Mouse (Mus musculus) kidney, embryonic 15.5 days (tissue): Measurements from ENCODE around the gene Palld. TPM values are rescaled to one million over a fixed set of nuclear protein-coding genes. Genes with fewer than 3 reads are reported as not detected.

Experiments
- ATAC-seq: fragments of 200-750 bp; cut with Nextera tagmentation; replicated peaks from 2 replicates; pipeline ENCODE4 v1.8.0; 2017; ENCODE audit warnings: moderate TSS enrichment; ENCODE audit not compliant: low FRiP score
- H3K27ac ChIP-seq: fragments of 300-500 bp; sonication (generic); 2 replicates; pipeline ENCODE4 v1.5.1; 2015; ENCODE audit warnings: mild to moderate bottlenecking, inconsistent platforms
- H3K27me3 ChIP-seq: fragments of 300-500 bp; sonication (generic); 2 replicates; pipeline ENCODE4 v1.6.1; 2015; ENCODE audit warnings: inconsistent platforms
- H3K36me3 ChIP-seq: fragments of 300-500 bp; sonication (generic); 2 replicates; pipeline ENCODE4 v1.6.1; 2015; ENCODE audit warnings: inconsistent platforms
- H3K4me1 ChIP-seq: fragments of 300-500 bp; sonication (generic); 2 replicates; pipeline ENCODE4 v1.6.1; 2015; ENCODE audit warnings: inconsistent platforms
- H3K4me2 ChIP-seq: fragments of 300-500 bp; sonication (generic); 2 replicates; pipeline ENCODE4 v1.6.1; 2015; ENCODE audit warnings: moderate library complexity, mild to moderate bottlenecking, inconsistent platforms
- H3K4me3 ChIP-seq: fragments of 300-500 bp; sonication (generic); replicated peaks from 2 replicates; pipeline ENCODE4 v1.5.1; 2015; ENCODE audit warnings: mild to moderate bottlenecking, inconsistent platforms
- H3K9ac ChIP-seq: fragments of 300-500 bp; sonication (generic); 2 replicates; pipeline ENCODE4 v1.6.1; 2015; ENCODE audit warnings: mild to moderate bottlenecking, inconsistent platforms
- H3K9me3 ChIP-seq: fragments of 300-500 bp; sonication (generic); replicated peaks from 2 replicates; pipeline ENCODE4 v1.6.1; 2016; ENCODE audit warnings: inconsistent platforms
- WGBS: fragments of 180-500 bp; shearing (Covaris S2); methylation state at CpG from one replicate; pipeline ENCODE4 v1.1.7; 2015; ENCODE audit warnings: mixed read lengths; 5-methylcytosine and 5-hydroxymethylcytosine counted together
- polyA plus RNA-seq: library from polyadenylated mRNA; unstranded; fragments of >200 nt; fragmentation: Nextera tagmentation; extraction: Ambion mirVana; gene quantifications from 2 replicates; pipeline ENCODE4 v1.2.1, GENCODE M21; 2015

The Palld gene
- polyA plus RNA-seq, 1 experiment from 2014 or later: 76.7 TPM

DNA sequence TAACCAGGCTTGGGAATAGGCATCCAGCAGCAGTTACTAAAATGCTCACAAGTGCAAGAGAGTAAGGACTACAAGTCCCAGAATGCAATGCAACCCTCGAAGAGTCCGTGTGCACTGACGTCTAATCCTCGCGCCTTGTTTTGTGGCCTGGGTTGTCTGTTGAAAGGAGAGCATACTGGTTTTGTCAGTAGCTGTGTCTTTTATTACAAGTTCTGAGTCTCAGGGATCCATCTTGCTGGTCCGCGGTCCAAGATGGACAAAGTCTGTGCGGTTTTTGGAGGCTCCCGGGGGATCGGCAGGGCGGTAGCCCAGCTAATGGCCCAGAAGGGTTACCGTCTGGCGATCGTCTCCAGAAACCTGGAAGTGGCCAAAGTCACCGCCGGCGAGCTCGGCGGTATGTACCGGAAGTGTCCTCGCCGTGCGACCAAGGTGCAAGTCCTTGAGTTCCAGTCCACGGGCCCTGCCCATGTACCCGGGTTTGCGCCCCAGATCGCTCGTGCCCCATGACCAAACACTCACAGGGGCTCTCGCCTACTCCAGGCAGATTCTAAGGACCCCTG lies 414.8 kb downstream of the Palld start, which contains the start of gene Cbr4:
Gene Cbr4 (plus strand): TSS at position 138 of the 560 bp plus-strand sequence.
- Histone ChIP-seq H3K4me3 (peak within 1 kb of the TSS; percentile 75), H3K9ac (peak within 1 kb of the TSS; percentile 73), H3K27me3 (no peaks in the 10 kb centered on the region), H3K36me3 (peaks cover 10% of the 10 kb centered on the region), H3K27ac (peak within 1 kb of the TSS; percentile 96), H3K4me2 (peak within 1 kb of the TSS; percentile 68), H3K9me3 (no peaks in the 10 kb centered on the region), H3K4me1 (peaks cover 8% of the 10 kb centered on the region)
- peak; percentile 95 for ATAC-seq
- WGBS: under 1% methylated on average over 29 of the region's 29 CpGs

GRCm38 (mm10) chr8:61486923-61487529 lies 415.5 kb downstream of the Palld start:
- H3K4me2 ChIP-seq: peak overlapping the region; percentile 68
- ATAC-seq: no peak; the same call in 1 of the 2 replicates
- no peak overlapping the region for H3K9ac ChIP-seq

GRCm38 (mm10) chr8:61480260-61480967 lies 422.1 kb downstream of the Palld start:
- Histone ChIP-seq H3K4me1 (peaks cover 21% of the 10 kb centered on the region), H3K9me3 (no peaks in the 10 kb centered on the region), H3K4me3 (no peak overlapping the region), H3K9ac (no peak overlapping the region), H3K27me3 (no peaks in the 10 kb centered on the region), H3K36me3 (no peaks in the 10 kb centered on the region), H3K27ac (no peak overlapping the region), H3K4me2 (no peak overlapping the region)
- ATAC-seq: no peak
- WGBS: 87% methylated on average over 14 of the region's 14 CpGs

More at GRCm38 (mm10) chr8:61486923-61487529, 415.5 kb downstream of the Palld start:
- Histone ChIP-seq H3K27me3 (no peaks in the 10 kb centered on the region), H3K4me3 (peak overlapping the region; percentile 75), H3K4me1 (peaks cover 8% of the 10 kb centered on the region), H3K27ac (0 out of 2 replicates have a peak overlapping the region, but pooled peaks have one; percentile 96), H3K36me3 (peaks cover 7% of the 10 kb centered on the region), H3K9me3 (no peaks in the 10 kb centered on the region)
- 93% methylated on average over 2 of the region's 2 CpGs for WGBS

GRCm38 (mm10) chr8:61479506-61480214 lies 422.8 kb downstream of the Palld start:
- peaks cover 28% of the 10 kb centered on the region for H3K4me1 ChIP-seq
- no peak overlapping the region for H3K4me2 ChIP-seq
- 62% methylated on average over 10 of the region's 11 CpGs for WGBS
- H3K4me3 ChIP-seq: no peak overlapping the region
- H3K27ac ChIP-seq: no peak overlapping the region
- no peaks in the 10 kb centered on the region for H3K9me3 ChIP-seq
- peak; percentile 27; the same call in 1 of the 2 replicates for ATAC-seq
- H3K36me3 ChIP-seq: no peaks in the 10 kb centered on the region
- H3K9ac ChIP-seq: no peak overlapping the region
- H3K27me3 ChIP-seq: no peaks in the 10 kb centered on the region

DNA sequence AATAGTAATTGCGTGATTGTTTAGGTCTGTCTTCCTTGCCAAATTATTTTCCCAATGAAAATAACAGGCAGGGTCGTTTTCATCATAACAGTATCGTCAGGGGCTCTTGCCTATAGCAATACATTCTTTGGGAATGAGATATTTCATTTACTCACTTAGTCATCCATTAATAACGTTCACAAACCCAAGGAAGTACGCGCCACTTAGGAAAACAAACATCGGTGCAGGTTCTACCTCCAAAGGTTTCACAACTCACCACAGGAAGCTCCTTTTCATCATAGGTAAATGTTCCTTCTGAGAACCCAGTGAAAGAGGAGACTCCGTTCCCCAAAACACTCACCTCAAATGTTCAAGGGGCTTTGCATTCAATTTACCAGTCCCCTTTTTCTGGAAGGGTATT lies 423.7 kb downstream of the Palld start:
- no peaks in the 10 kb centered on the region for H3K36me3 ChIP-seq
- peaks cover 29% of the 10 kb centered on the region for H3K4me1 ChIP-seq
- ATAC-seq: no peak
- no peaks in the 10 kb centered on the region for H3K9me3 ChIP-seq
- H3K27me3 ChIP-seq: no peaks in the 10 kb centered on the region
- WGBS: 69% methylated on average over 8 of the region's 8 CpGs
- H3K27ac ChIP-seq: no peak overlapping the region
- H3K4me3 ChIP-seq: no peak overlapping the region
- H3K9ac ChIP-seq: no peak overlapping the region
- H3K4me2 ChIP-seq: no peak overlapping the region

- peaks cover 29% of the 10 kb centered on the region for H3K4me1 ChIP-seq
- no peaks in the 10 kb centered on the region for H3K27me3 ChIP-seq
- no peak overlapping the region for H3K27ac ChIP-seq
- no peak overlapping the region for H3K4me3 ChIP-seq
- H3K9ac ChIP-seq: no peak overlapping the region
- 92% methylated on average over 4 of the region's 4 CpGs for WGBS
- no peaks in the 10 kb centered on the region for H3K9me3 ChIP-seq
- no peaks in the 10 kb centered on the region for H3K36me3 ChIP-seq
- no peak overlapping the region for H3K4me2 ChIP-seq
- no peak for ATAC-seq
Measured at GRCm38 (mm10) chr8:61478150-61478549, 424.3 kb downstream of the Palld start.

DNA sequence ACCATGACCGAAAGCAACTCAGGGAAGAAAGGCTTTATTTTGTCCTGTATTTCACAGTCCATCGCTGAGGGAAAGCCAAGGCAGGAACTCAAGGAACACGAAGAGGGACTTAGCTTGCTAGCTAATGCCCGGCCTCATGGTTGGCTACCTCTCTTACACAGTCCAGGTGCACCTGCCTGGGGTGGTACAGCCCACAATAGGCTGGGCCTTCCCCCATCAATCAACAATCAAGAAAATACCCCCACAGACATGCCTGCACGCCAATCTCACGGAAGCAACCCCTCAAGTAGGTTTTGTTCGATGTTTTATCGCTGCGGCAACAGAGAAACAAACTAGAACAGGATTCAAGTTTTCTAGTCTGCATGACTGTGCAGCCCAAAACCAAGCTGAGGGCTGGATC lies 426.3 kb downstream of the Palld start:
- WGBS: 51% methylated on average over 9 of the region's 9 CpGs
- Histone ChIP-seq H3K27me3 (no peaks in the 10 kb centered on the region), H3K9me3 (no peaks in the 10 kb centered on the region), H3K4me2 (no peak overlapping the region), H3K4me1 (peaks cover 29% of the 10 kb centered on the region), H3K9ac (no peak overlapping the region), H3K4me3 (no peak overlapping the region), H3K27ac (peak overlapping the region; percentile 78), H3K36me3 (no peaks in the 10 kb centered on the region)
- ATAC-seq: peak; percentile 63

GRCm38 (mm10) chr8:61475251-61475673 lies 427.2 kb downstream of the Palld start:
- Histone ChIP-seq H3K27ac (peak overlapping the region; percentile 78), H3K27me3 (no peaks in the 10 kb centered on the region), H3K36me3 (no peaks in the 10 kb centered on the region), H3K9me3 (no peaks in the 10 kb centered on the region), H3K4me1 (peaks cover 29% of the 10 kb centered on the region), H3K4me3 (no peak overlapping the region), H3K4me2 (peak overlapping the region; percentile 34; the same call in 1 of the 2 replicates), H3K9ac (no peak overlapping the region)
- ATAC-seq: peak; percentile 80
- 23% methylated on average over 6 of the region's 6 CpGs for WGBS

DNA sequence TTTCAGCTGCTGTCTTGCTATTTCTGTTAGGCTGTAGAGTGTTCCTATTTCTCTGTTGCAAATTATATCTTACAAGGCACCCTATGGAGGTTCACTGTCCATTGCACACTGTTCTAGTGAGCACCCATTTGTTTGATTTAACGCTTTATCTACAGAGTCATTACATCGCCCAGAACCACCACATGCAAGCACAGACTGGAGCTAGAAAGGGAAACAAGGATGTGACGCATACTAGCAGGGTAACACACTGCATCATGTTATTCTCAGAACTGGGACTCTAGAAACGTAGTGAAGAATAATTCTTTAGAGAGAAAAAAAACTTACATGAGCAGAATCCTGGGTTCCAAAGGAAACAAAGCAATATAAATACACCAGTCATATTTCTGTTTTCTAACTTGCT lies 432.3 kb downstream of the Palld start:
- Histone ChIP-seq H3K27me3 (no peaks in the 10 kb centered on the region), H3K4me1 (peaks cover 6% of the 10 kb centered on the region), H3K4me2 (no peak overlapping the region), H3K27ac (no peak overlapping the region), H3K4me3 (no peak overlapping the region), H3K9me3 (no peaks in the 10 kb centered on the region), H3K9ac (no peak overlapping the region), H3K36me3 (no peaks in the 10 kb centered on the region)
- ATAC-seq: no peak
- 82% methylated on average over 4 of the region's 4 CpGs for WGBS

DNA sequence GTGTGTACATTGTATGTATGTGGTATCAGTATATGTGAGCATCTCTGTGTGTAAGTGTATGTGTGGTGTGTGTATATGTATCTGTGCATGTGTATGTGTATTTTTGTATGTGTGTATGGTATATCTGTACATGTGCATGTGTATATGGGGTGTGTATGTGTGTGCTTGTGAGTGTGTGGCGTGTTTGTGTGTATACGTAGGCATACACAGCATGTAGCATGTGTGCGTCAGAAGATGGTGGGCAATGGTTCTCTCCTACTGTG lies 435.0 kb downstream of the Palld start:
- no peak for ATAC-seq
- Histone ChIP-seq H3K9ac (no peak overlapping the region), H3K4me1 (no peaks in the 10 kb centered on the region), H3K27ac (no peak overlapping the region), H3K9me3 (no peaks in the 10 kb centered on the region), H3K36me3 (no peaks in the 10 kb centered on the region), H3K4me3 (no peak overlapping the region), H3K27me3 (no peaks in the 10 kb centered on the region), H3K4me2 (no peak overlapping the region)
- WGBS: 91% methylated on average over 3 of the region's 3 CpGs

DNA sequence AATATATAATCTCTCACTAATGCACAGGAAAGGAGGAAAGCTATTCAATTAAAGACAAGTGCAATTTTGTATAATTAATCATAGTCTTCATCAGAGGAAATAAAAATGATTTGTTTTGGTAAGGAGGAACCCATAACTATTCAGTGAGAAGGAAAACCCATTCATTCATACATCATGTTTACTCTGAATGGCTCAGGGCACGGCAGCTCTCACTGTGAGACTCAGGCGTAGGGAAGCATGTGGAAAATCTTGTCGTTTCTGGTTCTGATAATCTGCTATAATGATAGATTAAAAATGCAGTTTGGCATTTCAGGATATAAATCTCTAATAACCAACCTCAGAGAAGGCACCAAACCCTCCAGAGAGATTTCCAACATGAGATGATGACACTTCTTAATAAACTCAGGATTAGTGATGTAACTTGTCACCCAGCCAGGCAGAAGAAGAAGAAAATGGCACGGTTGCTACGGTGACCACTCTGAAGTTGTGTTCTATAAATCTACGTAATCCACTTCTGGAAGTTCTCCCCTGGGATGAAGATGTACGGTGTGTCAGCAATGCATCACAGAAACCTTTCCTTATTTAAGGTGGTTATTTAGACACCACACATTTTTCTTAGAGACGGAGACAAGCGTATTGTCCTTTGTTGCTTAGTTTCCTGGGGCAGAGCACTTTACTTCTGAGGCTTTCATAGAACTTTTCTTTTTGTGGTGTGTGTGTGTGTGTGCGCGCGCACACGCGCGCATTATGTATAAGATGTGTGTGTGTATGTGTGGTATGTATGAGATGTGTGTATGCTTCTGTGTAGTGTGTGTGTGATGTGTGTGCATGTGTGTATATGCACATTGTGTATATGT lies 435.6 kb downstream of the Palld start:
- Histone ChIP-seq H3K9me3 (no peaks in the 10 kb centered on the region), H3K4me2 (no peak overlapping the region), H3K27me3 (no peaks in the 10 kb centered on the region), H3K36me3 (no peaks in the 10 kb centered on the region), H3K27ac (no peak overlapping the region), H3K4me1 (no peaks in the 10 kb centered on the region), H3K9ac (no peak overlapping the region), H3K4me3 (no peak overlapping the region)
- ATAC-seq: no peak
- WGBS: 80% methylated on average over 15 of the region's 15 CpGs
